Mouse (Mus musculus) lung, postnatal 0 days (tissue): ENCODE data around the gene Hdac9.

Source experiments
- CTCF ChIP-seq: IDR thresholded peaks from 2 replicates; pipeline ENCODE4 v1.5.1; 2016; ENCODE audit warnings: antibody characterized with exemption, mild to moderate bottlenecking
- EP300 ChIP-seq: IDR thresholded peaks from 2 replicates; pipeline ENCODE4 v1.6.1; 2016; ENCODE audit warnings: antibody characterized with exemption, mild to moderate bottlenecking, control low read depth

GRCm38 (mm10) chr12:34178931-34179330 lies 738.0 kb downstream of the Hdac9 start:
- TF ChIP-seq CTCF (no peak), EP300 (no peak)
